Mouse (Mus musculus) neural tube, embryonic 14.5 days (tissue): ENCODE data around the gene Cux2. TPM values are rescaled to one million over a fixed set of nuclear protein-coding genes. Genes with fewer than 3 reads are reported as not detected.

Experiments
- ATAC-seq: fragments of 200-750 bp; cut with Nextera tagmentation; 2 replicates; pipeline ENCODE4 v1.8.0; 2017; ENCODE audit warnings: low read depth, mild to moderate bottlenecking, moderate TSS enrichment, moderate library complexity
- H3K27ac ChIP-seq: fragments of 300-500 bp; sonication (generic); 2 replicates; pipeline ENCODE4 v1.5.1; 2014; ENCODE audit warnings: low read depth, mild to moderate bottlenecking, control low read depth, low read length, moderate library complexity, mixed read lengths
- H3K27me3 ChIP-seq: fragments of 300-500 bp; sonication (generic); 2 replicates; pipeline ENCODE4 v1.6.1; 2014; ENCODE audit warnings: low read length; ENCODE audit not compliant: control insufficient read depth, insufficient read depth
- H3K36me3 ChIP-seq: fragments of 300-500 bp; sonication (generic); 2 replicates; pipeline ENCODE4 v1.6.1; 2014; ENCODE audit warnings: low read length, mixed read lengths; ENCODE audit not compliant: control insufficient read depth, insufficient read depth
- H3K4me1 ChIP-seq: fragments of 300-500 bp; sonication (generic); 2 replicates; pipeline ENCODE4 v1.6.1; 2014; ENCODE audit warnings: low read length; ENCODE audit not compliant: control insufficient read depth, insufficient read depth
- H3K4me2 ChIP-seq: fragments of 300-500 bp; sonication (generic); 2 replicates; pipeline ENCODE4 v1.6.1; 2014; ENCODE audit warnings: mild to moderate bottlenecking, low read depth, low read length, control low read depth
- H3K4me3 ChIP-seq: fragments of 300-500 bp; sonication (generic); 2 replicates; pipeline ENCODE4 v1.5.1; 2014; ENCODE audit warnings: low read depth, low read length, control low read depth, mixed read lengths
- H3K9ac ChIP-seq: fragments of 300-500 bp; sonication (generic); replicated peaks from 2 replicates; pipeline ENCODE4 v1.6.1; 2014; ENCODE audit warnings: low read depth, mild to moderate bottlenecking, control low read depth, low read length, mixed read lengths
- H3K9me3 ChIP-seq: fragments of 300-500 bp; sonication (generic); 2 replicates; pipeline ENCODE4 v1.6.1; 2016; ENCODE audit warnings: low read length; ENCODE audit not compliant: control insufficient read depth
- WGBS: fragments of 180-500 bp; shearing (Covaris S2); extraction: QIAGEN DNeasy Blood & Tissue Kit; methylation state at CpG from one replicate; pipeline ENCODE4 v1.1.7; 2014; 5-methylcytosine and 5-hydroxymethylcytosine counted together
- polyA plus RNA-seq: library from polyadenylated mRNA; unstranded; fragments of >200 nt; fragmentation: Nextera tagmentation; extraction: Ambion mirVana; gene quantifications from 2 replicates; pipeline ENCODE4 v1.2.1, GENCODE M21; 2014

Gene Cux2
- 25.6 and 31.3 TPM in 2 replicates for polyA plus RNA-seq

GRCm38 (mm10) chr5:122050017-122050831 lies at the start of gene Cux2:
TSS of gene Cux2 (minus strand) at chr5:122050102.
- Histone ChIP-seq H3K36me3 (no peaks in the 10 kb centered on the region), H3K4me1 (peaks cover 34% of the 10 kb centered on the region; the same call in 1 of the 2 replicates), H3K9me3 (no peaks in the 10 kb centered on the region), H3K27me3 (0 out of 2 replicates have a peak, but pooled peaks cover 2% of the 10 kb centered on the region), H3K27ac (peak within 1 kb of the TSS; percentile 94), H3K9ac (peak within 1 kb of the TSS; percentile 74), H3K4me3 (peak within 1 kb of the TSS; percentile 70), H3K4me2 (peak within 1 kb of the TSS; percentile 80)
- peak; percentile 67 for ATAC-seq
- under 1% methylated on average over 75 of the region's 90 CpGs for WGBS

GRCm38 (mm10) chr5:122094439-122094838 lies 44.5 kb upstream of the Cux2 start:
- no peak for ATAC-seq
- Histone ChIP-seq H3K27ac (no peak overlapping the region), H3K27me3 (no peaks in the 10 kb centered on the region), H3K9me3 (no peaks in the 10 kb centered on the region), H3K4me1 (no peaks in the 10 kb centered on the region), H3K9ac (no peak overlapping the region), H3K4me2 (no peak overlapping the region), H3K36me3 (no peaks in the 10 kb centered on the region), H3K4me3 (no peak overlapping the region)
- 91% methylated on average over 10 of the region's 10 CpGs for WGBS

GRCm38 (mm10) chr5:122093734-122094133 lies 43.8 kb upstream of the Cux2 start:
- no peak for ATAC-seq
- no peaks in the 10 kb centered on the region for H3K4me1 ChIP-seq
- H3K36me3 ChIP-seq = no peaks in the 10 kb centered on the region
- no peak overlapping the region for H3K27ac ChIP-seq
- no peaks in the 10 kb centered on the region for H3K27me3 ChIP-seq
- H3K4me3 ChIP-seq = no peak overlapping the region
- no peaks in the 10 kb centered on the region for H3K9me3 ChIP-seq
- H3K4me2 ChIP-seq = no peak overlapping the region
- WGBS = 90% methylated on average over 14 of the region's 14 CpGs
- H3K9ac ChIP-seq = no peak overlapping the region

GRCm38 (mm10) chr5:122092794-122093193 lies 42.9 kb upstream of the Cux2 start:
- Histone ChIP-seq H3K36me3 (no peaks in the 10 kb centered on the region), H3K4me2 (no peak overlapping the region), H3K4me3 (no peak overlapping the region), H3K9ac (no peak overlapping the region), H3K27ac (no peak overlapping the region), H3K9me3 (no peaks in the 10 kb centered on the region), H3K4me1 (no peaks in the 10 kb centered on the region), H3K27me3 (no peaks in the 10 kb centered on the region)
- ATAC-seq = no peak
- 32% methylated on average over 11 of the region's 11 CpGs for WGBS

- Histone ChIP-seq H3K4me3 (no peak overlapping the region), H3K9me3 (no peaks in the 10 kb centered on the region), H3K27me3 (no peaks in the 10 kb centered on the region), H3K36me3 (no peaks in the 10 kb centered on the region), H3K4me2 (no peak overlapping the region), H3K4me1 (no peaks in the 10 kb centered on the region), H3K9ac (no peak overlapping the region), H3K27ac (no peak overlapping the region)
- ATAC-seq = peak; percentile 51; the same call in 1 of the 2 replicates
- WGBS = 15% methylated on average over 15 of the region's 15 CpGs
Measured at GRCm38 (mm10) chr5:122091070-122091469, 41.2 kb upstream of the Cux2 start.

- Histone ChIP-seq H3K27ac (no peak overlapping the region), H3K27me3 (no peaks in the 10 kb centered on the region), H3K9ac (no peak overlapping the region), H3K4me1 (no peaks in the 10 kb centered on the region), H3K9me3 (no peaks in the 10 kb centered on the region), H3K4me2 (no peak overlapping the region), H3K4me3 (no peak overlapping the region), H3K36me3 (no peaks in the 10 kb centered on the region)
- WGBS = 82% methylated on average over 8 of the region's 8 CpGs
- ATAC-seq = no peak
Measured at GRCm38 (mm10) chr5:122089664-122090063, 39.8 kb upstream of the Cux2 start.

- H3K36me3 ChIP-seq = no peaks in the 10 kb centered on the region
- no peaks in the 10 kb centered on the region for H3K4me1 ChIP-seq
- 4% methylated on average over 5 of the region's 5 CpGs for WGBS
- H3K27ac ChIP-seq = no peak overlapping the region
- no peaks in the 10 kb centered on the region for H3K27me3 ChIP-seq
- no peak overlapping the region for H3K4me2 ChIP-seq
- peak; percentile 83 for ATAC-seq
- no peak overlapping the region for H3K4me3 ChIP-seq
- no peak overlapping the region for H3K9ac ChIP-seq
- H3K9me3 ChIP-seq = no peaks in the 10 kb centered on the region
Measured at GRCm38 (mm10) chr5:122088917-122089316, 39.0 kb upstream of the Cux2 start.

- Histone ChIP-seq H3K4me2 (no peak overlapping the region), H3K9ac (no peak overlapping the region), H3K27me3 (no peaks in the 10 kb centered on the region), H3K27ac (no peak overlapping the region), H3K36me3 (no peaks in the 10 kb centered on the region), H3K9me3 (no peaks in the 10 kb centered on the region), H3K4me1 (no peaks in the 10 kb centered on the region), H3K4me3 (no peak overlapping the region)
- ATAC-seq = no peak
- WGBS = 71% methylated on average over 3 of the region's 3 CpGs
Measured at GRCm38 (mm10) chr5:122086121-122086520, 36.2 kb upstream of the Cux2 start.

GRCm38 (mm10) chr5:122085291-122085690 lies 35.4 kb upstream of the Cux2 start:
- no peak for ATAC-seq
- Histone ChIP-seq H3K36me3 (no peaks in the 10 kb centered on the region), H3K9me3 (no peaks in the 10 kb centered on the region), H3K4me2 (no peak overlapping the region), H3K9ac (no peak overlapping the region), H3K4me1 (no peaks in the 10 kb centered on the region), H3K27me3 (no peaks in the 10 kb centered on the region), H3K27ac (no peak overlapping the region), H3K4me3 (no peak overlapping the region)
- WGBS = 82% methylated on average over 7 of the region's 7 CpGs
